Mouse (Mus musculus) intestine, embryonic 16.5 days (tissue): ENCODE results near the gene Prps1l3. TPM values are rescaled to one million over a fixed set of nuclear protein-coding genes. Genes with fewer than 3 reads are reported as not detected.

Source experiments
- polyA plus RNA-seq: library from polyadenylated mRNA; unstranded; fragments of >200 nt; fragmentation: Nextera tagmentation; extraction: Ambion mirVana; gene quantifications from 2 replicates; pipeline ENCODE4 v1.2.1, GENCODE M21; 2015

Gene Prps1l3
- polyA plus RNA-seq, 1 experiment from 2014 or later = 59.2 TPM

Other genes starting within 250 kb of the Prps1l3 start
- gene Slc25a21, start 32.9 kb upstream of the Prps1l3 start, polyA plus RNA-seq = 0.21 and 0.71 TPM in 2 replicates
- 7.2 and 9.9 TPM in 2 replicates for gene Mipol1, start within 50 bp of the Prps1l3 start, polyA plus RNA-seq